Comparison of ENCODE assay signal across 8 mouse cellular contexts in genomic region chr9:96350476-96350875, GRCm38 (mm10). TPM values are rescaled to one million over a fixed set of nuclear protein-coding genes. Genes with fewer than 3 reads are reported as not detected.
DNase-seq lines count a peak whose midpoint lies in the region; ATAC-seq and TF ChIP-seq lines count a peak whose summit lies in the region.
"Had no signal": no experiment of that assay in that cellular context is flagged by ENCODE, and none has a peak within 500 bp of the region (broad histone marks: within the 10 kb centered on the region; RNA-seq: fewer than 3 reads in every experiment).

No protein-coding gene starts in this region.

- H3K4me2 ChIP-seq in lung, embryonic 16.5 days (ENCODE audit: low read depth, low read length), result no peak overlapping the region
- no peak overlapping the region for H3K4me2 ChIP-seq in hindbrain, embryonic 11.5 days (replicated peaks; ENCODE audit: low read depth, low read length)
- H3K4me2 ChIP-seq: kidney, embryonic 15.5 days had no signal

- H3K9ac ChIP-seq in lung, embryonic 16.5 days (ENCODE audit: low read length), result no peak overlapping the region
- H3K9ac ChIP-seq in hindbrain, embryonic 11.5 days (ENCODE audit: low read depth, low read length), result no peak overlapping the region
- H3K9ac ChIP-seq: kidney, embryonic 15.5 days had no signal

- H3K4me1 ChIP-seq in lung, embryonic 16.5 days (replicated peaks; ENCODE audit: control insufficient read depth, insufficient read depth, low read length), result peaks cover 4% of the 10 kb centered on the region
- peaks cover 13% of the 10 kb centered on the region for H3K4me1 ChIP-seq in lung, adult 2 months (ENCODE audit: control insufficient read depth, insufficient read depth, low read length)
- 0 out of 2 replicates have a peak, but pooled peaks cover 2% of the 10 kb centered on the region for H3K4me1 ChIP-seq in embryonic fibroblast, embryonic 13.5 days (ENCODE audit: control insufficient read depth, insufficient read depth, low read length)
- H3K4me1 ChIP-seq in hindbrain, embryonic 11.5 days (replicated peaks; ENCODE audit: control insufficient read depth, insufficient read depth, low read length), result no peaks in the 10 kb centered on the region

- no peak for ATAC-seq in lung, embryonic 16.5 days (ENCODE audit: low read depth)
- no peak for ATAC-seq in hindbrain, embryonic 11.5 days (ENCODE audit: low FRiP score)

- WGBS in lung, embryonic 16.5 days, result 47% methylated on average over 3 of the region's 3 CpGs
- WGBS in lung, adult 2 months, result 29% methylated on average over 3 of the region's 3 CpGs
- WGBS in hindbrain, embryonic 11.5 days, result 63% methylated on average over 3 of the region's 3 CpGs

- no peak for DNase-seq in lung, adult 2 months
- peak; percentile 76 to 79 for DNase-seq in CD8-positive naive resting alpha-beta T cell, adult 2 months (ENCODE audit: low read depth in 2 of 2, low spot score in 2 of 2)
- peak; percentile 67 for DNase-seq in thymus, postnatal 0 days (ENCODE audit: low spot score)
- DNase-seq in hindbrain, embryonic 11.5 days (ENCODE audit: low spot score), result no peak
- no peak for DNase-seq in kidney, adult 18-20 months

- H3K27ac ChIP-seq in lung, embryonic 16.5 days (ENCODE audit: low read length), result peak overlapping the region; percentile 27; the same call in 1 of the 2 replicates
- H3K27ac ChIP-seq in embryonic fibroblast, embryonic 13.5 days (ENCODE audit: insufficient read depth, low read length), result peak overlapping the region; percentile 58
- H3K27ac ChIP-seq in hindbrain, embryonic 11.5 days (ENCODE audit: low read depth, low read length), result no peak overlapping the region
- H3K27ac ChIP-seq: kidney, embryonic 15.5 days had no signal

- H3K27me3 ChIP-seq in lung, embryonic 16.5 days (ENCODE audit: control insufficient read depth, insufficient read depth, low read depth, low read length), result no peaks in the 10 kb centered on the region
- no peaks in the 10 kb centered on the region for H3K27me3 ChIP-seq in hindbrain, embryonic 11.5 days (ENCODE audit: control insufficient read depth, insufficient read depth, low read length)
- H3K27me3 ChIP-seq: kidney, embryonic 15.5 days had no signal

- no peak overlapping the region for H3K4me3 ChIP-seq in lung, embryonic 16.5 days (ENCODE audit: low read length)
- no peak overlapping the region for H3K4me3 ChIP-seq in lung, adult 2 months (replicated peaks; ENCODE audit: extremely low read depth, low read depth, low read length)
- H3K4me3 ChIP-seq in embryonic fibroblast, embryonic 13.5 days (ENCODE audit: insufficient read depth, low read length), result no peak overlapping the region
- no peak overlapping the region for H3K4me3 ChIP-seq in hindbrain, embryonic 11.5 days (ENCODE audit: low read depth, low read length)
- H3K4me3 ChIP-seq: kidney, embryonic 15.5 days had no signal

- TF ChIP-seq CTCF in lung, adult 2 months (IDR thresholded peaks at IDR 0.05; ENCODE audit: insufficient read depth, low read length), result no peak
- TF ChIP-seq CTCF in embryonic fibroblast, embryonic 13.5 days (IDR thresholded peaks at IDR 0.05; ENCODE audit: borderline replicate concordance, insufficient read depth, low read length), result no peak

- H3K9me3 ChIP-seq in lung, embryonic 16.5 days (ENCODE audit: control insufficient read depth, low read length), result no peaks in the 10 kb centered on the region
- H3K9me3 ChIP-seq in hindbrain, embryonic 11.5 days (ENCODE audit: control insufficient read depth, low read length), result no peaks in the 10 kb centered on the region
- H3K9me3 ChIP-seq: kidney, embryonic 15.5 days had no signal

- TF ChIP-seq POLR2A in lung, adult 2 months (IDR thresholded peaks at IDR 0.05; ENCODE audit: borderline replicate concordance, extremely low read depth, low read depth, low read length), result no peak
- TF ChIP-seq POLR2A in embryonic fibroblast, embryonic 13.5 days (IDR thresholded peaks at IDR 0.05; ENCODE audit: low read depth, low read length), result no peak

- peaks cover 4% of the 10 kb centered on the region; the same call in 1 of the 2 replicates for H3K36me3 ChIP-seq in lung, embryonic 16.5 days (ENCODE audit: control insufficient read depth, insufficient read depth, low read length)
- H3K36me3 ChIP-seq in hindbrain, embryonic 11.5 days (ENCODE audit: control insufficient read depth, insufficient read depth, low read length), result no peaks in the 10 kb centered on the region

RNA-seq across cellular contexts. Expression of gene Atp1b3, which starts 13.8 kb away (rescaled TPM):
- polyA plus RNA-seq in lung, embryonic 16.5 days (2015; fragmentation: Nextera tagmentation; extraction: Ambion mirVana), result 177 and 188 TPM in 2 replicates
- 98.2 and 101 TPM in 2 replicates for polyA plus RNA-seq in lung, adult 2 months (2012; rRNA removed)
- 102 and 128 TPM in 2 replicates for polyA plus RNA-seq in embryonic fibroblast, embryonic 13.5 days (2011; ENCODE audit: insufficient read length, low read depth, missing spikeins)
- polyA plus RNA-seq in thymus, postnatal 0 days (2015; fragmentation: Nextera tagmentation; extraction: Ambion mirVana), result 203 and 216 TPM in 2 replicates
- polyA plus RNA-seq in hindbrain, embryonic 11.5 days (2014; fragmentation: Nextera tagmentation; extraction: Ambion mirVana), result 197 TPM in 2 replicates

Comparison
In these comparisons a context has a peak if more than half of its experiments do, and no peak if none do; other contexts are left out.
1. DNase-seq: peak in CD8-positive naive resting alpha-beta T cell, adult 2 months (2 of 2) and thymus, postnatal 0 days (single experiment); none in lung, adult 2 months (single experiment), hindbrain, embryonic 11.5 days (single experiment) and kidney, adult 18-20 months (single experiment).